Mouse (Mus musculus): ENCODE results near the gene Wdr82.

GRCm38 (mm10) chr9:106147281-106147680 lies 23.4 kb upstream of the Wdr82 start:
- TF ChIP-seq CTCF (IDR thresholded peaks at IDR 0.05; ENCODE audit: insufficient read depth, low read length) (no peak), POLR2A (IDR thresholded peaks at IDR 0.05; ENCODE audit: borderline replicate concordance, extremely low read depth, low read depth, low read length) (no peak)
